Mouse (Mus musculus): ENCODE data around the gene Zfp839. TPM values are rescaled to one million over a fixed set of nuclear protein-coding genes. Genes with fewer than 3 reads are reported as not detected.

Gene Zfp839
- polyA plus RNA-seq, 1 experiment: 8.5 TPM

DNA sequence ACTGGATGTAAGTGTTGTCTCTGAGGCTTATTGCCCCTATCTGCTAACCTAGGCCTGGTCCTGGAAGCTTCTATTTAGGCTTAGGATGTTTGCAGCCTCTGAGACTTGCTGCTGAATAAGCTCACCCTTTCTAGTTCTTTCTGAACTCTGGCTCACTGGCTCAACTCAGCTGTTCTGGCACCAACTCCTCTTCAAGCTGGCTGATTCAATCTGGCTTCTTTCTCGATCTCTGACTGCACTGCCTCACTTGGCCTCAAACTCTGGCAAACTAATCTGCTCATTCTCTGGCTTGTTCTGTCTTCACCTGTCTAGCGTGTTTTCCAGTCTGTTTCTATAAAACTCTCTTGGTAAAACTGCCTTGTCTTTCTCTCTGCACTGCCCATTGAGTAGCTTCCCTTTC, 25.3 kb downstream of the Zfp839 start:
- DNase-seq (ENCODE audit: low spot score): no peak

- DNase-seq (ENCODE audit: low spot score): no peak
Observed at GRCm38 (mm10) chr12:110882291-110882690, 32.2 kb downstream of the Zfp839 start.

DNA sequence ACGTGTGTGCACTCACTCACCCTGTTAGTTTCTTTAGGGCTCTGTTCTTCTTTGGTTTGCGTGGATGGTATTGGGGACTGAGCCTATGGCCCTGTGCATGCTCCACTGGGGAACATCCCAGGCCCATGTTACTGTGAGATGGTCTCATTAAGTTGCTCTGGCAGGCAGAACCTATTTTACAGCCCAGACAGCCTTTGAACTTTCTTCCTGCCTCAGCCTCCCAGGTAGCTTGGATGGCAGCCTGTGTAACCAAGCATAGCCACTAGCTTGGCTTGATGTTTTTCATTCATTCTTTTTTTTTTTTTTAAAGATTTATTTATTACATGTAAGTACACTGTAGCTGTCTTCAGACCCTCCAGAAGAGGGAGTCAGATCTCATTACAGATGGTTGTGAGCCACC, 35.2 kb downstream of the Zfp839 start:
- DNase-seq (ENCODE audit: low spot score): no peak

GRCm38 (mm10) chr12:110888106-110888505, 38.1 kb downstream of the Zfp839 start:
- DNase-seq (ENCODE audit: low spot score): no peak

- DNase-seq (ENCODE audit: low spot score): no peak
Observed at GRCm38 (mm10) chr12:110888606-110889005, 38.6 kb downstream of the Zfp839 start.

GRCm38 (mm10) chr12:110889036-110890020, 39.3 kb downstream of the Zfp839 start, which contains the start of the genes Cinp and Tecpr2:
Gene Cinp (minus strand): TSS chr12:110889145.
Gene Tecpr2 (plus strand): TSS chr12:110889264.
- peak; percentile 88 for DNase-seq (ENCODE audit: low spot score)

- no peak for DNase-seq (ENCODE audit: low spot score)
Observed at GRCm38 (mm10) chr12:110891887-110892286, 41.8 kb downstream of the Zfp839 start.

DNA sequence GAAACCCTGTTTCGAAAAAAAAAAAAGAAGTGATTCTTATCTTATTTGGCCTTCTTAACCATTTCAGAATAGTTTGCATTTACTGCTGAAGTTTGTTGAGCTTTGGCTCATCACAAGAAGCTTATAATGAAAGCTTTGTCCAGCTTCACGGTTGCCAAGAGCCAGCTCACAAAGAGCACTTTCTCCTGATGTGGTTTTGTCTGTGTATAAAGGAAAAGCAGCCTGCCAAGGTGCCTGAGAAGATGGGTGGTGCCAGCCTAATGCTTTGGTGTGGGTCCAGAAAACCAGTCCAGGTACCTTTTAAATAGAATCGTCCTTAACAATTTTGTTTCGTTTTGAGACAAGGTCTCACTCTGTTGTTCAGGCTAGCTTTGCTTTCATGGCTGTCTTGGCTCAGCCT, 52.1 kb downstream of the Zfp839 start:
- DNase-seq (ENCODE audit: low spot score): no peak

GRCm38 (mm10) chr12:110903536-110903935, 53.5 kb downstream of the Zfp839 start:
- DNase-seq (ENCODE audit: low spot score): no peak

DNA sequence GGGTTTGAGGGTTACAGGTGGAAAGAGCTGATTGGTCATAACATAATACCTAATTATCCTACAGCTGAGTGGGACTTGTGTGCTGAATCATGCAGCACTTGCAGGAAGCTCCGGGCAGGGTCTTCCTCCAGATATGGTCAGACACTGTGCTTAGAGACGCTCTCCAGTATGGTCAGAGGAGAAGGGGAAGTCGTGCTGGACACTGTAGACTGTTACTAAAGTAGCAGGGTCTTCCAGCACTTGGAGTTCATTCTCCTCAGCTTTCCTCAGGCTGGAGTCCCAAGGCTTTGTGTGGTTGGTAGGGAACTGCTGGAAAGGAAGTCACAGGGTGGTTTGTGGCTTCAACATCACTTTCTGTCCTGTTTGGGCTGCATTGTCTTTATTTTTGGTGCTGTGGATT, 57.8 kb downstream of the Zfp839 start:
- no peak for DNase-seq (ENCODE audit: low spot score)

GRCm38 (mm10) chr12:110909962-110910361, 59.9 kb downstream of the Zfp839 start:
- no peak for DNase-seq (ENCODE audit: low spot score)

GRCm38 (mm10) chr12:110915761-110916160, 65.7 kb downstream of the Zfp839 start:
- DNase-seq (ENCODE audit: low spot score): no peak

Other genes with a start within 250 kb of the Zfp839 start
- gene Dync1h1, start 248.8 kb upstream of the Zfp839 start, polyA plus RNA-seq (2012; rRNA removed): 114 and 172 TPM in 2 replicates
- not detected in 2 replicates for gene 1700001K19Rik, start 167.6 kb upstream of the Zfp839 start, polyA plus RNA-seq (2012; rRNA removed)
- 104 and 117 TPM in 2 replicates for gene Hsp90aa1, start 147.5 kb upstream of the Zfp839 start, polyA plus RNA-seq (2012; rRNA removed)
- 26.5 and 31.2 TPM in 2 replicates for gene Wdr20, start 112.3 kb upstream of the Zfp839 start, polyA plus RNA-seq (2012; rRNA removed)
- gene Mok, start 9.3 kb upstream of the Zfp839 start, polyA plus RNA-seq (2012; rRNA removed): 1.1 and 1.2 TPM in 2 replicates
- gene Cinp, start 38.9 kb downstream of the Zfp839 start, polyA plus RNA-seq (2012; rRNA removed): 49.9 and 61.5 TPM in 2 replicates
- gene Tecpr2, start 39.0 kb downstream of the Zfp839 start, polyA plus RNA-seq (2012; rRNA removed): 5.3 and 5.4 TPM in 2 replicates
- 25.1 and 28.9 TPM in 2 replicates for gene Ankrd9, start 128.8 kb downstream of the Zfp839 start, polyA plus RNA-seq (2012; rRNA removed)
- 12.6 and 16.6 TPM in 2 replicates for gene Rcor1, start 189.1 kb downstream of the Zfp839 start, polyA plus RNA-seq (2012; rRNA removed)

All from urinary bladder, adult 2 months (tissue).